Mouse (Mus musculus) megakaryocyte-erythroid progenitor cell, adult 5 weeks (primary cell): Measurements from ENCODE around the gene Olfr1389. TPM values are rescaled to one million over a fixed set of nuclear protein-coding genes. Genes with fewer than 3 reads are reported as not detected.

Source experiments
- polyA plus RNA-seq: library from polyadenylated mRNA; stranded (reverse); fragments of >175 nt; gene quantifications from 2 replicates; pipeline ENCODE4 v1.2.3, GENCODE M21; 2012

The Olfr1389 gene
- not detected in 2 replicates for polyA plus RNA-seq

DNA sequence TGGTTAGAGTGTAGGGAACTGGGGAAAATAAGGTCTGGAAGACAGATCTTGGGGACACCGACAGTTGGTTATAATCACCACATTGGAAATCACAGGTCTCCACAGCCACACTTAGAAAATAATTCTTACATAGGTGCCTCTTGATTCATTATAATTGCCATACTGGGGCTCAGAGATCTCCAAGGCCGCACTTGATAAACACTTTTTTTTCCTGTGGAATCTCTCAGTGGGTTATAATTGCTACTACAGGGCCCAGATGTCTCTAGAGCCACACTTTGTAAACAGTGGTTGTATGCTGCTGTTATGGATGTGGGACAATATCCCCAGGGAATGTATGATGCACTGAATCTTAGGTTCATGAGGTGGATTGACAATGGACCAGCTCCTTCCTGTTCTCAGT is at the start of gene Olfr1389:
Gene Olfr1389, plus strand, starts transcription at position 301 of the 400 bp plus-strand sequence.

DNA sequence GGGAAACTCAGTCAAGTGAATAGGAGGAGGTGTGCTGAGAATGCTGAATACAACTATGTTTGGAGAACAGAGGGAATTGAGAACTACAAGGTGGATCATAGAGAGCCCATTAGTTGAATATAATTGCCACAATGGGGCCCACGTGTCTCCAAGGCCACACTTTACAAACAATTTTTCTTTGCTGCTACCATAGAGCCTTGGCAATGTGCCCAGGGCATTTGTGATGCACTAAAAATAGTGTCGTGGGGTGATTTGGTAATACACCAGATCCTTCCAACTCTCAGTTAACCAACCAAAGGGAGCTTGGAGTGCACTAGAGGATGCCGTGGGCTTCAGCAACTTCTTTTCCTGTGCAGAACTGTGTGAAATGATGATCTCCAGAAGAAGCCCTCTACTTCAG is 13.5 kb downstream of the Olfr1389 start, which contains the start of gene Olfr1388:
Gene Olfr1388, plus strand, starts transcription at position 214 of the 400 bp plus-strand sequence.

GRCm38 (mm10) chr11:49455043-49455442 is 32.2 kb downstream of the Olfr1389 start, which contains the start of gene Olfr1387:
TSS of gene Olfr1387 (plus strand) at chr11:49455343.

GRCm38 (mm10) chr11:49464746-49465145 is 41.9 kb downstream of the Olfr1389 start, which contains the start of gene Olfr1386:
TSS of gene Olfr1386 (plus strand) at chr11:49465046.

Other genes starting within 250 kb of the Olfr1389 start
- gene Btnl9, start 235.9 kb upstream of the Olfr1389 start, polyA plus RNA-seq: 2.5 and 3.4 TPM in 2 replicates
- 6.1 and 8.1 TPM in 2 replicates for gene Zfp62, start 219.8 kb upstream of the Olfr1389 start, polyA plus RNA-seq
- 80.0 and 139 TPM in 2 replicates for gene Mgat1, start 178.9 kb upstream of the Olfr1389 start, polyA plus RNA-seq
- not detected in 2 replicates for gene Olfr1393, start 144.8 kb upstream of the Olfr1389 start, polyA plus RNA-seq
- gene Olfr1392, start 137.8 kb upstream of the Olfr1389 start, polyA plus RNA-seq: not detected in 2 replicates
- not detected in 2 replicates for gene Olfr10, start 118.3 kb upstream of the Olfr1389 start, polyA plus RNA-seq
- 0.10 TPM in 1 of 2 replicates, not detected in the other for gene Olfr1391, start 100.3 kb upstream of the Olfr1389 start, polyA plus RNA-seq
- not detected in 2 replicates for gene Olfr1390, start 87.9 kb upstream of the Olfr1389 start, polyA plus RNA-seq
- gene Olfr1388, start 13.6 kb downstream of the Olfr1389 start, polyA plus RNA-seq: not detected in 2 replicates
- gene Olfr1387, start 32.3 kb downstream of the Olfr1389 start, polyA plus RNA-seq: not detected in 2 replicates
- not detected in 2 replicates for gene Olfr1386, start 42.0 kb downstream of the Olfr1389 start, polyA plus RNA-seq
- gene Olfr1385, start 66.0 kb downstream of the Olfr1389 start, polyA plus RNA-seq: 0.03 TPM in 1 of 2 replicates, not detected in the other
- gene Olfr1384, start 83.7 kb downstream of the Olfr1389 start, polyA plus RNA-seq: not detected in 2 replicates
- not detected in 2 replicates for gene Olfr1383, start 96.6 kb downstream of the Olfr1389 start, polyA plus RNA-seq
- gene Olfr1382, start 105.2 kb downstream of the Olfr1389 start, polyA plus RNA-seq: not detected in 2 replicates
- not detected in 2 replicates for gene Olfr1381, start 120.4 kb downstream of the Olfr1389 start, polyA plus RNA-seq
- gene Olfr1380, start 133.8 kb downstream of the Olfr1389 start, polyA plus RNA-seq: not detected in 2 replicates
- gene Flt4, start 186.2 kb downstream of the Olfr1389 start, polyA plus RNA-seq: 0.21 and 0.26 TPM in 2 replicates
- 0.26 TPM in 1 of 2 replicates, not detected in the other for gene Scgb3a1, start 240.5 kb downstream of the Olfr1389 start, polyA plus RNA-seq